Mouse (Mus musculus) neural tube, embryonic 13.5 days (tissue): ENCODE data around the gene Man1a. TPM values are rescaled to one million over a fixed set of nuclear protein-coding genes. Genes with fewer than 3 reads are reported as not detected.

ENCODE experiments used
- ATAC-seq: fragments of 200-750 bp; cut with Nextera tagmentation; 2 replicates; pipeline ENCODE4 v1.8.0; 2017; ENCODE audit warnings: low read depth, mild to moderate bottlenecking, moderate TSS enrichment, moderate library complexity
- H3K27ac ChIP-seq: fragments of 300-500 bp; sonication (generic); replicated peaks from 2 replicates; pipeline ENCODE4 v1.5.1; 2015; ENCODE audit warnings: moderate library complexity, mild to moderate bottlenecking, inconsistent platforms
- H3K27me3 ChIP-seq: fragments of 300-500 bp; sonication (generic); 2 replicates; pipeline ENCODE4 v1.6.1; 2015; ENCODE audit warnings: mild to moderate bottlenecking, inconsistent platforms
- H3K36me3 ChIP-seq: fragments of 300-500 bp; sonication (generic); 2 replicates; pipeline ENCODE4 v1.6.1; 2015; ENCODE audit warnings: mild to moderate bottlenecking, inconsistent platforms
- H3K4me1 ChIP-seq: fragments of 300-500 bp; sonication (generic); replicated peaks from 2 replicates; pipeline ENCODE4 v1.6.1; 2015; ENCODE audit warnings: inconsistent platforms
- H3K4me2 ChIP-seq: fragments of 300-500 bp; sonication (generic); 2 replicates; pipeline ENCODE4 v1.6.1; 2015; ENCODE audit warnings: inconsistent platforms, mild to moderate bottlenecking, moderate library complexity
- H3K4me3 ChIP-seq: fragments of 300-500 bp; sonication (generic); 2 replicates; pipeline ENCODE4 v1.5.1; 2015; ENCODE audit warnings: mild to moderate bottlenecking, inconsistent platforms
- H3K9ac ChIP-seq: fragments of 300-500 bp; sonication (generic); 2 replicates; pipeline ENCODE4 v1.6.1; 2015; ENCODE audit warnings: moderate library complexity, mild to moderate bottlenecking, inconsistent platforms
- H3K9me3 ChIP-seq: fragments of 300-500 bp; sonication (generic); 2 replicates; pipeline ENCODE4 v1.6.1; 2016; ENCODE audit warnings: inconsistent platforms
- WGBS: fragments of 180-500 bp; shearing (Covaris S2); methylation state at CpG from one replicate; pipeline ENCODE4 v1.1.7; 2015; 5-methylcytosine and 5-hydroxymethylcytosine counted together
- polyA plus RNA-seq: library from polyadenylated mRNA; unstranded; fragments of >200 nt; fragmentation: Nextera tagmentation; extraction: Ambion mirVana; gene quantifications from 2 replicates; pipeline ENCODE4 v1.2.1, GENCODE M21; 2015

The Man1a gene
- polyA plus RNA-seq, 1 experiment from 2014 or later = 3.1 TPM

DNA sequence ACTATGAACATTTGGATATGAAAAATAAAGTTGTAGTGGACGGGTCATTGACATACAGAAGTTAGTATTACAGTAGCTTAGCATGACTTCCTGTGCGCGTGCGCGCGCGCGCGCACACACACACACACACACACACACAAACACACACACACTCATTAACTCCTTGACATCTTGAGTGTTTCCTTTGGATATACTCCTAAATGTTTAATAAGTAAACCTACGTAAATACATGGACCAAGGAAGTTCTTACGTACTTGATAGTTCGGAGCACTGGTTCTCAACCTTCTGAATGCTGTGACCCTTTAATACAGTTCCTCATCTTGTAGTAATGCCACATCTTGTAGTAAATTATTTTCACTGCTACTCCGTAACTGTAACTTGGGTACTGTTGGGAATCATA, 79.1 kb downstream of the Man1a start:
- Histone ChIP-seq H3K27ac (no peak overlapping the region), H3K9me3 (no peaks in the 10 kb centered on the region), H3K4me3 (no peak overlapping the region), H3K36me3 (no peaks in the 10 kb centered on the region), H3K27me3 (no peaks in the 10 kb centered on the region), H3K4me1 (no peaks in the 10 kb centered on the region), H3K9ac (no peak overlapping the region), H3K4me2 (no peak overlapping the region)
- ATAC-seq = no peak
- WGBS = 96% methylated on average over 13 of the region's 13 CpGs

DNA sequence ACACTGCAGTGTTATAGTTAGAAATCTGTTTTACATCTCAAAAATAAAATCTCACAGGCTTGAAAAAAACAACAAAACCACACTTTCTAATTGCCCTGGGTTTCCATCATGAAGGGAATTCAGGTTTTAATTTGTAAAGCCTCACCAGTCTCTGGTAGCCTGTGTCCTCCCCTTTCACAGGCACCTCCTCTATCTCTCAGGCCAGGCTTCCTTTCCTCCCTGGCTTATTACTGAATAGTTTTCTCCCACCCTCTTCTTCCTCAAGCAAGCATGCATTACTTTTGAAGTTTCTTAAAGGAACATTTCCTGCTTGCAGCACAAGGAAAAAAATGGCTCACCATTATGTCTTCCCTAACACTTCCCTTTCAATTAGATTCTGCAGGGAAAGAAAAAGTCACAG, 80.2 kb downstream of the Man1a start:
- H3K27ac ChIP-seq = no peak overlapping the region
- H3K9me3 ChIP-seq = no peaks in the 10 kb centered on the region
- H3K4me3 ChIP-seq = no peak overlapping the region
- ATAC-seq = no peak
- no peaks in the 10 kb centered on the region for H3K27me3 ChIP-seq
- H3K9ac ChIP-seq = no peak overlapping the region
- H3K4me2 ChIP-seq = no peak overlapping the region
- no peaks in the 10 kb centered on the region for H3K36me3 ChIP-seq
- no peaks in the 10 kb centered on the region for H3K4me1 ChIP-seq

DNA sequence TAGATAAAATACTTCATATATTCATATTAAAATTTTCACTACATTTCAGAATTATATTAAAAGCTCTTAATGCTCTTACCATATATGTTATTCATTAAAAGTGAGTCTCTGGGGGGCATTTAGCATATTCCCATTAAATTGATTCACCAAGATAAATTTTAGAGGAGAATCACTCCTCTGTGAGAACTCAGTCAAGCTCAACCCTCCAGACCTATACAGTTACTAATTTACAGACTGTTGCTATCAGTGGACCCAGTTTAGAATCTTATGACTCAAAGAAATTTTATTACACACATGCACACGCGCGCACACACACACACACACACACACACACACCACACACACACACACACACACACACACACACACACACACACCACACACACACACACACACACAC, 81.8 kb downstream of the Man1a start:
- Histone ChIP-seq H3K27me3 (no peaks in the 10 kb centered on the region), H3K9ac (no peak overlapping the region), H3K9me3 (no peaks in the 10 kb centered on the region), H3K4me3 (no peak overlapping the region), H3K4me2 (no peak overlapping the region), H3K27ac (no peak overlapping the region), H3K4me1 (no peaks in the 10 kb centered on the region), H3K36me3 (no peaks in the 10 kb centered on the region)
- no peak for ATAC-seq
- WGBS = 89% methylated on average over 3 of the region's 3 CpGs

DNA sequence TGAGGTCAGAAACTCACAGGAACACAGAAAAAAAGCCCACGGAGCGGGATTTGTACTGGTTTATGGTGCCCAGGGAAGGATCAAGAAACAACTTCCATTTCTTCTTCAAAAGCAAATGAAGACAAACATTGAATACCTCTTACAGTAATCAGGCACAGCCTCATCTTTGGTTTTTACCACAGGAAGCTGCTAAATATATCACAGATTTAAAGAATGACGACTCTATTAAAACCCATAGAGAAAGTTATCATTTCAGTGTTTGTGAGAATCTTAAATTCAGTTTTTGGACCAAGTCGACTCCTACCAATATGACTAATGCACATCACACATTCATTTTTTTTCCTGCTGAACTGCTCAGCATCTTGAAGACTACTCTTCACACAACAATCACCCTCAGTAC, 86.0 kb downstream of the Man1a start:
- no peaks in the 10 kb centered on the region for H3K9me3 ChIP-seq
- no peak overlapping the region for H3K4me3 ChIP-seq
- WGBS = 93% methylated on average over 4 of the region's 4 CpGs
- ATAC-seq = no peak
- H3K4me2 ChIP-seq = no peak overlapping the region
- no peak overlapping the region for H3K27ac ChIP-seq
- H3K9ac ChIP-seq = no peak overlapping the region
- H3K36me3 ChIP-seq = no peaks in the 10 kb centered on the region
- H3K27me3 ChIP-seq = no peaks in the 10 kb centered on the region
- no peaks in the 10 kb centered on the region for H3K4me1 ChIP-seq

DNA sequence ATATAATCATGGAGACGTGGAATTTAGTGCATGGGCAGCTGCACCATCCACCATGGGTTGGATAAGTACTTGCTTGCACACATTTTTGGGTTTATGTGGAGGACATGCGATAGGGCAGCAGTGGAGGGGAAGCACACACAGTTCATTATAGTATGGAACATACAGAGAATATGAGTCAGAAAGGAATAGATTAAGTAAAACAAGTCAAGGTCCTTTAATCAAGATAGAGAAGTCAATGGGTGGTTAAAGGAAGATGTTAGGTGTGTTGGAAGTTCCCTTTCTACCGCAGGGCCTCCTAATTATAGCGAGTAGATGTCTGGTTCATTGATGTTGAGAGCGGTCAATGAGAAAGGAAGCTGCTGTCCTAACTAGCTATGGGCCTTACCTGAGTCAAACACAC, 91.5 kb downstream of the Man1a start:
- H3K36me3 ChIP-seq = no peaks in the 10 kb centered on the region
- H3K4me2 ChIP-seq = no peak overlapping the region
- no peak overlapping the region for H3K9ac ChIP-seq
- 93% methylated on average over 5 of the region's 5 CpGs for WGBS
- H3K4me3 ChIP-seq = no peak overlapping the region
- no peaks in the 10 kb centered on the region for H3K4me1 ChIP-seq
- ATAC-seq = no peak
- no peaks in the 10 kb centered on the region for H3K27me3 ChIP-seq
- H3K9me3 ChIP-seq = no peaks in the 10 kb centered on the region
- no peak overlapping the region for H3K27ac ChIP-seq

DNA sequence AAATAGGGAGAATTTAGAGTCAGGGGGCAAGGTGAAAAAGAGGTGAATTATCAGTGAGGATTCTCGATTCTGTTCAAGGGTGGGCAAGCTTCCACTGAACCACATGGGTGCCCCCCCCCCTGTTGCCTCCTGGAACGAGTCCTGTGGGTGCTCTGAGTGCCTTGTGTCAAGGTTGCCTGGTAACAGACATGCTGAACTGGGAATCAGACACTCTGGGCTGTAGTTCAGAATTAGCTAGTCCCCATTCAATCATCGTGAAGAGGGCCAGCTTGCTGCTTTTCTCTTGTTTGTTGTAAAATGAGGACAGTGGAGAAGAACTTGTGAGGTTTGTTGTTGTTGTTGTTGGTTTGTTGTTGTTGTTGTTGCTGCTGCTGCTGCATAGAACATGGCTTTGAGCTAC, 92.3 kb downstream of the Man1a start:
- Histone ChIP-seq H3K27ac (no peak overlapping the region), H3K27me3 (no peaks in the 10 kb centered on the region), H3K4me3 (no peak overlapping the region), H3K36me3 (no peaks in the 10 kb centered on the region), H3K9me3 (no peaks in the 10 kb centered on the region), H3K9ac (no peak overlapping the region), H3K4me2 (no peak overlapping the region), H3K4me1 (no peaks in the 10 kb centered on the region)
- ATAC-seq = peak; percentile 74; the same call in 1 of the 2 replicates
- WGBS = 45% methylated on average over 3 of the region's 3 CpGs

DNA sequence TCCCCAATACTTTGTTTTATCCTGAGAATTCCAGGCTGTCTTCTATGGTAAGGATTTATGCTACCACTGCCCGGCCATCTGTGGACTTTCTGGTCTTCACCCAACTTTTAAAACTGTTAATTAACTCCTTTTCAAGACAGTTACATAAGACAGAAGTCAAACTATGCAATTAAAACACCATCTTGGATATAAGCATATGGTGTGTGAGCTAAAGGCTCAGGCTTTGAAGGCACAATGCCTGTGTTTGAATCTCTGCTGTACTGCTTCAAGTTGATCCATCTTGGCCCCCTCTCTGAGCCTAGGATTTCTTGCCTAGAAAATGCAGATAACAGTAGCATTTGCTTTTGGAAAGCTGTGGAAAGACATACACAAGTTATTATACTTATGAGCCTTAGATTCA, 97.8 kb downstream of the Man1a start:
- ATAC-seq = no peak
- H3K27ac ChIP-seq = no peak overlapping the region
- WGBS = 77% methylated on average over 1 of the region's 1 CpGs
- no peak overlapping the region for H3K4me3 ChIP-seq
- H3K9ac ChIP-seq = no peak overlapping the region
- H3K9me3 ChIP-seq = no peaks in the 10 kb centered on the region
- H3K27me3 ChIP-seq = no peaks in the 10 kb centered on the region
- H3K4me1 ChIP-seq = no peaks in the 10 kb centered on the region
- no peak overlapping the region for H3K4me2 ChIP-seq
- no peaks in the 10 kb centered on the region for H3K36me3 ChIP-seq

DNA sequence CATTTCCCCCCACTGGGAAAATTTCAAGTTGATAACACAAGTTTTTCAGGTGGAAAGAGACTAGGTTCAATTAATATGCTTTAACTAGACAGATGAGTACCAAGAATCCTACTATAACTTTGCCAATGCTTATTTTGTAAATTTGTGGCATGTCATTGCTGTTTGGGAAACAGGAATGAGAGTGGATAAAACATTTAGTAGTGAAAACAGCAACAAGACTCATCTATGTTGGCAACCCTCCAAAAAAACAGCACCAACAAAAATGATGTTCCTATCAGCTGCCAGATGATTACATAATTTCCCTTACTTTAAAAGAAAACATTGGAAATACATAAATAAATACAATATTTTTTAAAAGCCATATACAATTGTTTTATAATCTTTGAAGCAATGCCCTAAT, 102.2 kb downstream of the Man1a start:
- no peak overlapping the region for H3K27ac ChIP-seq
- no peaks in the 10 kb centered on the region for H3K4me1 ChIP-seq
- H3K36me3 ChIP-seq = no peaks in the 10 kb centered on the region
- H3K27me3 ChIP-seq = no peaks in the 10 kb centered on the region
- H3K4me2 ChIP-seq = no peak overlapping the region
- no peak overlapping the region for H3K4me3 ChIP-seq
- no peak for ATAC-seq
- no peak overlapping the region for H3K9ac ChIP-seq
- no peaks in the 10 kb centered on the region for H3K9me3 ChIP-seq

DNA sequence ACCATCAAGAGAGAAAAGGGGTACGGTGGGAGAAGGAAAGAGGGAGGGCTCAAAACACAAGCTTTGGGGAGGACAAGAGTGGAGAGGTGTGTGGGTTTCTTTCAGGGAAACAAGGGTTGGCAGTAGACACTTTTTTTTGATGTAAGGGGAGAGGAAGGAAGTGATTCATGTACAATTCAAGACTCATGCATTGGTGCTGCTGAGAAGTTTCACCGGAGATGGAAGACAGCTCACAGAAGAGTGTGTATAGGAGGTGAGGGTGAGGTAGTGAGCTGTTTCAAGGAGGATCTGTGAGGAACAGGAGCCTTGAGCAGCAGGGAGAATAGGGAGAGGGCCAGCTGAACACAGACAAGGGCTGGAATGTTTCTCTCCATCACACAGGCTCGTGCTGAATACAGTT, 116.7 kb downstream of the Man1a start:
- H3K27me3 ChIP-seq = no peaks in the 10 kb centered on the region
- no peak overlapping the region for H3K9ac ChIP-seq
- WGBS = 83% methylated on average over 3 of the region's 3 CpGs
- H3K9me3 ChIP-seq = no peaks in the 10 kb centered on the region
- no peaks in the 10 kb centered on the region for H3K36me3 ChIP-seq
- H3K4me2 ChIP-seq = no peak overlapping the region
- H3K27ac ChIP-seq = no peak overlapping the region
- no peaks in the 10 kb centered on the region for H3K4me1 ChIP-seq
- no peak overlapping the region for H3K4me3 ChIP-seq
- no peak for ATAC-seq

DNA sequence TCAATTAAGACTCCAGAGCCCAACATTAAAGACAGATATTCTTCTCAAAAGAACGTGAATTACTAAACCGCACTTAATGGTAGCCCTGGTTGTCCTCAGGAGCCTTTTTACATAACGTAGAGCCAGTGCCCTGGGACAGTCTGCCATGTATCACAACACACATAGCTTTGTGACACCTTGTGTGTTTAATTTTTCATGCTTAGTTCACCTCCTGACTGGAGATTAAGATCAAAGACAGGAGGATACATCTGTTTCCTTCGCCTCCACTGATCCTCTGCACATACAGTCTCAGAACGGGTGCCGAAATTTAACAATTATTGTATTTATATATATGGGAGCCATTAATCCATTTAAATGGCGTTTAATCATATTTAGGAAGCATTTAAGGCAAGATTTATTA, 134.8 kb downstream of the Man1a start:
- 82% methylated on average over 7 of the region's 7 CpGs for WGBS
- H3K4me2 ChIP-seq = no peak overlapping the region
- H3K4me1 ChIP-seq = peaks cover 3% of the 10 kb centered on the region; the same call in 1 of the 2 replicates
- ATAC-seq = no peak
- H3K9me3 ChIP-seq = no peaks in the 10 kb centered on the region
- H3K27me3 ChIP-seq = no peaks in the 10 kb centered on the region
- no peak overlapping the region for H3K27ac ChIP-seq
- no peak overlapping the region for H3K4me3 ChIP-seq
- H3K9ac ChIP-seq = no peak overlapping the region
- H3K36me3 ChIP-seq = no peaks in the 10 kb centered on the region

DNA sequence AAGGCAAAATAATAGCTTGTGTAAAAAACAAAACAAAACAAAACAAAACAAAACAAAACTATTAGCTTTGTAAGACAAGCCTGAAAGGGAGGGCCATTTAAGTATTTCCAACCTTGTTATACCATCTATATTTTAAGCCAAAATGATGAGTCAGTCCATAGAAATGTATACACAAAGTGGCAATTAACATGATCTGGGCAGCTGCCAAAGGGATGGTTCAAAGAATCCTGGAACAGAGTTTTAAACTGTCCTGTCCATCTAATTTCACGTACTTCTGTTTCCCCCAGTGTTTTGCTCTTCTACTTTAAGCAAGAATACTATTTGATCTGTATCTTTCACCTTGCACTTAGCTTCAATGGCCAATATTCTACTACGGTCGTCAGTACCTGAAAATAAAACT, 138.2 kb downstream of the Man1a start:
- H3K27ac ChIP-seq = no peak overlapping the region

DNA sequence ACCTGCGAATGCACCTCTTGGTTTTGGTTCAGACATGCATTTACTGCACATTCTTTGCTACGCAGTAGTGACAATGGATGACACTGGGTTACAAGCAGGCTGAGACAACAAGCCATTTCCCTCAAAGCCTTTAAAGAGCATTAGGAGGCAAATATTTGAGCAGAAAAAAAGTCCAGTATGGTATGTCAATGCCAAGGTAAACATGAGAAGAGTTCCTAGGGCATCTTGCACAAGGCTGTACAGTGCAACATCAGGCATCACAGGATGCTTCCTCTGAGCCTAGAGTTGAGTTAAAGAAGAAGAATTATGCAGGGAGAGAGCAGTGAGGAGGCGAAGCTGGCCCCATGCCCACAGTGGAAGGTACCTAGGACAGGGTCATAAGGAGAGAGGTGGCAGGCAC, 140.3 kb downstream of the Man1a start:
- WGBS = 89% methylated on average over 3 of the region's 3 CpGs

More for the DNA sequence above, 138.2 kb downstream of the Man1a start:
- WGBS = 90% methylated on average over 3 of the region's 3 CpGs
- Histone ChIP-seq H3K9me3 (no peaks in the 10 kb centered on the region), H3K27me3 (no peaks in the 10 kb centered on the region), H3K4me3 (no peak overlapping the region), H3K9ac (no peak overlapping the region), H3K36me3 (no peaks in the 10 kb centered on the region), H3K4me2 (no peak overlapping the region), H3K4me1 (peaks cover 3% of the 10 kb centered on the region; the same call in 1 of the 2 replicates)
- ATAC-seq = no peak

DNA sequence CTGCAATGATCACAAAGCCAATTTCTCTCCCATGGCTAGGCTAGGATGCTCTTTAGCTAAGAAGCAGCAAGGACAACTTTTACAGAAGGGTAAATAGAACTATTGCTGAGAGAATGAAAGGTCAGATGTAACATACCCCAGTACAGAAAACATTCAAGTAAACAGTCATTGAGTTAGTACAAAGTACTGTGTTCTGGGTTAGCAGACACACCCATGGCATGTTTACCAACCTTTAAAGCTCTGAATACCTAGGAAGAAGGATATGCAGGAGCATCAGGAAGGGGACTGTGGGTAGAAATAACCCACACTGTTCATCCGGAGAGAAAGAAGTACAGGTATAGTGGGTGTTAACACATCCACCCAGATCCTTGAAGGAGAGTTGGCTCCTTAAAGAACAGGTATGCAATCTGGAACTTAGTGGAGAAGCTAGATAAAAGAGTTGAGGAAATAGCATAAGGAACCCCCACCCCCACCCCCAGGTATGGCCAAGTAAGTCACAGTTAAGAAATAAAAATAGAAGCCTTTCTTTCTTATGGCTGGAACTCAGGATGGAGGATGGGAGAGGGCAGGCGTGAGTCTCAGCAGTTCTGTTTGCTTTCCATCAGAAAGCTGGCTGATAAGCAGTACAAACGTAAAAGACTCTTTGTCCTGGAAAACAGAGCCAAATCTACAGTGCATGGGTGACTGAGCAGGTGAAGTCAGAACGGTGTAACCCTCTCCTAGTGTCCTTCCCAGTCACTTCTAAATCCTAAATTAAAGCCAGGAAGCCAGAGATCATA, 146.5 kb downstream of the Man1a start:
- no peaks in the 10 kb centered on the region for H3K36me3 ChIP-seq
- H3K9me3 ChIP-seq = no peaks in the 10 kb centered on the region
- 78% methylated on average over 4 of the region's 4 CpGs for WGBS
- H3K27ac ChIP-seq = no peak overlapping the region
- H3K4me3 ChIP-seq = no peak overlapping the region
- no peaks in the 10 kb centered on the region for H3K27me3 ChIP-seq
- no peaks in the 10 kb centered on the region for H3K4me1 ChIP-seq
- ATAC-seq = no peak
- no peak overlapping the region for H3K4me2 ChIP-seq
- no peak overlapping the region for H3K9ac ChIP-seq

More for the DNA sequence above, 140.3 kb downstream of the Man1a start:
- no peaks in the 10 kb centered on the region for H3K36me3 ChIP-seq
- no peak for ATAC-seq
- no peaks in the 10 kb centered on the region for H3K27me3 ChIP-seq
- no peaks in the 10 kb centered on the region for H3K4me1 ChIP-seq
- no peak overlapping the region for H3K4me3 ChIP-seq
- H3K4me2 ChIP-seq = no peak overlapping the region
- H3K27ac ChIP-seq = no peak overlapping the region
- no peak overlapping the region for H3K9ac ChIP-seq
- no peaks in the 10 kb centered on the region for H3K9me3 ChIP-seq
